Mouse (Mus musculus) midbrain, embryonic 16.5 days (tissue): ENCODE measurements around the gene Stard3. TPM values are rescaled to one million over a fixed set of nuclear protein-coding genes. Genes with fewer than 3 reads are reported as not detected.

ENCODE experiments used
- ATAC-seq: fragments of 200-750 bp; cut with Nextera tagmentation; 2 replicates; pipeline ENCODE4 v1.8.0; 2017; ENCODE audit warnings: moderate TSS enrichment
- H3K27ac ChIP-seq: fragments of 300-500 bp; sonication (generic); 2 replicates; pipeline ENCODE4 v1.5.1; 2014; ENCODE audit warnings: mild to moderate bottlenecking, low read length, mixed read lengths
- H3K27me3 ChIP-seq: fragments of 300-500 bp; sonication (generic); 2 replicates; pipeline ENCODE4 v1.6.1; 2014; ENCODE audit warnings: low read depth, low read length, mixed read lengths; ENCODE audit not compliant: control insufficient read depth, insufficient read depth
- H3K36me3 ChIP-seq: fragments of 300-500 bp; sonication (generic); 2 replicates; pipeline ENCODE4 v1.6.1; 2014; ENCODE audit warnings: mild to moderate bottlenecking, low read length, moderate library complexity, mixed read lengths; ENCODE audit not compliant: control insufficient read depth, insufficient read depth
- H3K4me1 ChIP-seq: fragments of 300-500 bp; sonication (generic); 2 replicates; pipeline ENCODE4 v1.6.1; 2014; ENCODE audit warnings: mild to moderate bottlenecking, low read length, mixed read lengths; ENCODE audit not compliant: control insufficient read depth, insufficient read depth
- H3K4me2 ChIP-seq: fragments of 300-500 bp; sonication (generic); 2 replicates; pipeline ENCODE4 v1.6.1; 2014; ENCODE audit warnings: mild to moderate bottlenecking, low read length, mixed read lengths
- H3K4me3 ChIP-seq: fragments of 300-500 bp; sonication (generic); 2 replicates; pipeline ENCODE4 v1.5.1; 2014; ENCODE audit warnings: low read depth, mild to moderate bottlenecking, low read length, moderate library complexity, mixed read lengths
- H3K9ac ChIP-seq: fragments of 300-500 bp; sonication (generic); 2 replicates; pipeline ENCODE4 v1.6.1; 2014; ENCODE audit warnings: low read depth, low read length, mixed read lengths
- H3K9me3 ChIP-seq: fragments of 300-500 bp; sonication (generic); replicated peaks from 2 replicates; pipeline ENCODE4 v1.6.1; 2014; ENCODE audit warnings: mild to moderate bottlenecking, low read length, mixed read lengths; ENCODE audit not compliant: control insufficient read depth, poor library complexity, severe bottlenecking
- WGBS: fragments of 180-500 bp; shearing (Covaris S2); extraction: QIAGEN DNeasy Blood & Tissue Kit; methylation state at CpG from one replicate; pipeline ENCODE4 v1.1.7; 2014; 5-methylcytosine and 5-hydroxymethylcytosine counted together
- polyA plus RNA-seq: library from polyadenylated mRNA; unstranded; fragments of >200 nt; fragmentation: Nextera tagmentation; extraction: Ambion mirVana; gene quantifications from 2 replicates; pipeline ENCODE4 v1.2.1, GENCODE M21; 2015

Gene Stard3
- 32.9 and 37.0 TPM in 2 replicates for polyA plus RNA-seq

- H3K9me3 ChIP-seq, result no peaks in the 10 kb centered on the region
- WGBS, result under 1% methylated on average over 55 of the region's 60 CpGs
- peaks cover 4% of the 10 kb centered on the region; the same call in 1 of the 2 replicates for H3K27me3 ChIP-seq
- H3K4me3 ChIP-seq, result peak within 1 kb of the TSS; percentile 70
- peak within 1 kb of the TSS; percentile 84 for H3K4me2 ChIP-seq
- H3K4me1 ChIP-seq, result peaks cover 17% of the 10 kb centered on the region
- ATAC-seq, result peak; percentile 86
- H3K9ac ChIP-seq, result peak within 1 kb of the TSS; percentile 78
- H3K36me3 ChIP-seq, result no peaks in the 10 kb centered on the region
- peak within 1 kb of the TSS; percentile 89 for H3K27ac ChIP-seq
These were observed at the start of gene Stard3 for GRCm38 (mm10) chr11:98358161-98359083. TSS of gene Stard3 (plus strand) at chr11:98358368.

GRCm38 (mm10) chr11:98313790-98314323 lies 44.3 kb upstream of the Stard3 start:
- Histone ChIP-seq H3K36me3 (no peaks in the 10 kb centered on the region), H3K9ac (0 out of 2 replicates have a peak overlapping the region, but pooled peaks have one; percentile 26), H3K27ac (no peak overlapping the region), H3K9me3 (no peaks in the 10 kb centered on the region), H3K4me1 (peaks cover 4% of the 10 kb centered on the region; the same call in 1 of the 2 replicates), H3K4me3 (no peak overlapping the region; the same call in 1 of the 2 replicates), H3K4me2 (peak overlapping the region; percentile 26; the same call in 1 of the 2 replicates), H3K27me3 (peaks cover 78% of the 10 kb centered on the region)
- 2% methylated on average over 25 of the region's 26 CpGs for WGBS
- ATAC-seq, result no peak; the same call in 1 of the 2 replicates

GRCm38 (mm10) chr11:98317479-98317878 lies 40.7 kb upstream of the Stard3 start:
- H3K27me3 ChIP-seq, result peaks cover 74% of the 10 kb centered on the region
- no peak overlapping the region for H3K4me3 ChIP-seq
- H3K4me1 ChIP-seq, result peaks cover 4% of the 10 kb centered on the region; the same call in 1 of the 2 replicates
- H3K27ac ChIP-seq, result no peak overlapping the region
- no peak overlapping the region for H3K9ac ChIP-seq
- WGBS, result 3% methylated on average over 7 of the region's 7 CpGs
- no peak for ATAC-seq
- no peaks in the 10 kb centered on the region for H3K9me3 ChIP-seq
- no peaks in the 10 kb centered on the region for H3K36me3 ChIP-seq
- H3K4me2 ChIP-seq, result no peak overlapping the region

- Histone ChIP-seq H3K36me3 (no peaks in the 10 kb centered on the region), H3K4me1 (peaks cover 4% of the 10 kb centered on the region; the same call in 1 of the 2 replicates), H3K4me3 (no peak overlapping the region), H3K9me3 (no peaks in the 10 kb centered on the region), H3K4me2 (no peak overlapping the region), H3K27me3 (peaks cover 79% of the 10 kb centered on the region), H3K9ac (no peak overlapping the region), H3K27ac (no peak overlapping the region)
- no peak for ATAC-seq
- under 1% methylated on average over 14 of the region's 14 CpGs for WGBS
These were observed 39.6 kb upstream of the Stard3 start for GRCm38 (mm10) chr11:98318421-98319116.

- Histone ChIP-seq H3K27ac (no peak overlapping the region), H3K27me3 (peaks cover 80% of the 10 kb centered on the region), H3K36me3 (no peaks in the 10 kb centered on the region), H3K4me1 (no peaks in the 10 kb centered on the region), H3K9me3 (no peaks in the 10 kb centered on the region), H3K9ac (no peak overlapping the region), H3K4me2 (no peak overlapping the region), H3K4me3 (no peak overlapping the region)
- 2% methylated on average over 15 of the region's 15 CpGs for WGBS
- no peak for ATAC-seq
These were observed 39.0 kb upstream of the Stard3 start for GRCm38 (mm10) chr11:98319120-98319519.

GRCm38 (mm10) chr11:98319544-98319943 lies 38.6 kb upstream of the Stard3 start:
- ATAC-seq, result no peak
- Histone ChIP-seq H3K4me3 (no peak overlapping the region), H3K36me3 (no peaks in the 10 kb centered on the region), H3K4me2 (no peak overlapping the region), H3K9me3 (no peaks in the 10 kb centered on the region), H3K27me3 (peaks cover 80% of the 10 kb centered on the region), H3K4me1 (no peaks in the 10 kb centered on the region), H3K27ac (no peak overlapping the region), H3K9ac (no peak overlapping the region)
- WGBS, result 10% methylated on average over 4 of the region's 4 CpGs

GRCm38 (mm10) chr11:98319944-98320343 lies 38.2 kb upstream of the Stard3 start:
- WGBS, result 4% methylated on average over 2 of the region's 2 CpGs
- peaks cover 84% of the 10 kb centered on the region for H3K27me3 ChIP-seq
- no peak for ATAC-seq
- no peaks in the 10 kb centered on the region for H3K4me1 ChIP-seq
- H3K36me3 ChIP-seq, result no peaks in the 10 kb centered on the region
- H3K9ac ChIP-seq, result no peak overlapping the region
- H3K4me2 ChIP-seq, result no peak overlapping the region
- H3K9me3 ChIP-seq, result no peaks in the 10 kb centered on the region
- H3K27ac ChIP-seq, result no peak overlapping the region
- no peak overlapping the region for H3K4me3 ChIP-seq

- Histone ChIP-seq H3K9me3 (no peaks in the 10 kb centered on the region), H3K36me3 (no peaks in the 10 kb centered on the region), H3K4me3 (no peak overlapping the region), H3K27me3 (peaks cover 82% of the 10 kb centered on the region), H3K4me2 (no peak overlapping the region; the same call in 1 of the 2 replicates), H3K4me1 (no peaks in the 10 kb centered on the region), H3K9ac (no peak overlapping the region), H3K27ac (no peak overlapping the region)
- ATAC-seq, result peak; percentile 36; the same call in 1 of the 2 replicates
- 5% methylated on average over 12 of the region's 12 CpGs for WGBS
These were observed 37.8 kb upstream of the Stard3 start for GRCm38 (mm10) chr11:98320381-98320780.
